Mouse (Mus musculus) layer of hippocampus, adult 2 months (tissue): ENCODE data around the gene Arhgef39. TPM values are rescaled to one million over a fixed set of nuclear protein-coding genes. Genes with fewer than 3 reads are reported as not detected.

Experiments used
- DNase-seq, 2 experiments: peaks; one replicate each; pipeline ENCODE4 v3.0.0; 2022; ENCODE audit warnings: low spot score in 2 of 2
- H3K27ac ChIP-seq: fragments of 200-600 bp; 2 replicates; pipeline ENCODE4 v1.8.1; 2022
- H3K4me3 ChIP-seq: fragments of 200-600 bp; 2 replicates; pipeline ENCODE4 v1.8.1; 2022; ENCODE audit warnings: mild to moderate bottlenecking
- CTCF ChIP-seq: fragments of 200-600 bp; conservative IDR thresholded peaks from 2 replicates; pipeline ENCODE4 v1.8.1; 2022; ENCODE audit warnings: antibody characterized with exemption, mild to moderate bottlenecking, moderate library complexity
- total RNA-seq, 2 experiments: library from RNA; stranded (reverse); gene quantifications; 2 replicates each; pipeline ENCODE4 v1.2.3; 2021

Arhgef39 gene
- total RNA-seq, 2 experiments from 2014 or later = 0.64 to 1.0 TPM

DNA sequence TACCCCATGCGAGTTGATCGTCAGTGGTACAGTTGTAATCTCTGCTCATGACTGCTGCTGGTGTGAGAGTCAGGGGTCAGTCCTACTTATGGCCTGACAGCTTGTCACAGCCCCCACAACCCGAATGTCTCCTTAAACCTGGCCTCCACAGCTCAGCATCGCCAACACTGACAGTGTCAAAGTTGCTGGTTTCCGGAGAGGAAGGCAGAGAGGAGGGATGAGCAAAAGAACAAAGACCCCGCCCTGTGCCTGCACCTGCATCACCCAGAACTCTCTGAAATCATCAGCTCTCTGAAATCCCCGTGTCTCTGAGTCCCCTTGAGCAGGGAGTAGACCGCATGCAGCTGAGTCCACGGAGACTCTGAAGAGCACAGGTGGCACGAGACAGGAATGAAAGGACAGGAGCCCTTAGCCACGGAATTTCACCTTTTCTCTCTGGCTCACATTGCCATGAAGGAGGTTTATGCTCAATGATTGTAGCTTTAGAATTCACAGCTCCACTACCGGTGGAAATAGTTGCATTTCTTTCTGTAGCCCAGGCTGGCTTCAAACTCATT lies 15.9 kb downstream of the Arhgef39 start, which contains the start of gene Sit1:
Gene Sit1, minus strand, starts transcription at position 200 of the 557 bp plus-strand sequence.
- no peak for DNase-seq
- TF ChIP-seq CTCF = no peak
- Histone ChIP-seq H3K4me3 (no peak within 1 kb of the TSS), H3K27ac (no peak within 1 kb of the TSS)

- DNase-seq = no peak
- TF ChIP-seq CTCF = no peak
- Histone ChIP-seq H3K27ac (no peak overlapping the region), H3K4me3 (no peak overlapping the region)
Measured at GRCm38 (mm10) chr4:43482591-43482990, 16.9 kb downstream of the Arhgef39 start.

- no peak for TF ChIP-seq CTCF
- Histone ChIP-seq H3K4me3 (no peak overlapping the region), H3K27ac (no peak overlapping the region)
- DNase-seq = no peak
Measured at GRCm38 (mm10) chr4:43481894-43482456, 17.5 kb downstream of the Arhgef39 start.

DNA sequence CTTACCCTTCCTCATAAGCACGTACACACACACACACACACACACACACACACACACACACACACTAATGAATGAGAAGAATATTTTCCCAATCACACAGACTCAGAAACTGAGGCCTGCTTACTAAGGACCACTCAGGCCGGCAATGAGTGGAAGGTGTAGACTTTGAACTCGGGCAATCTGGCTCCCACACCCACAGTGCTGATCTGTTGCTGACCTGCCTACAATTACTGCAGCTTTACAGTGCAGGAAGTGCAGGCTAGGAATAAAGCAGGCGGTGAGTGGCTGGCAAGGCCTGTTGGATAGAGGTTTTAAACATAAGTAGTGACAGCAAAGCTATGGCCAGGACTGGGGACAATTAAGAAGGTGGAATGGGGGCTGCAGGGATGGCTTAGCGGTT lies 18.5 kb downstream of the Arhgef39 start:
- no peak for TF ChIP-seq CTCF
- Histone ChIP-seq H3K4me3 (no peak overlapping the region), H3K27ac (no peak overlapping the region)
- no peak for DNase-seq

DNA sequence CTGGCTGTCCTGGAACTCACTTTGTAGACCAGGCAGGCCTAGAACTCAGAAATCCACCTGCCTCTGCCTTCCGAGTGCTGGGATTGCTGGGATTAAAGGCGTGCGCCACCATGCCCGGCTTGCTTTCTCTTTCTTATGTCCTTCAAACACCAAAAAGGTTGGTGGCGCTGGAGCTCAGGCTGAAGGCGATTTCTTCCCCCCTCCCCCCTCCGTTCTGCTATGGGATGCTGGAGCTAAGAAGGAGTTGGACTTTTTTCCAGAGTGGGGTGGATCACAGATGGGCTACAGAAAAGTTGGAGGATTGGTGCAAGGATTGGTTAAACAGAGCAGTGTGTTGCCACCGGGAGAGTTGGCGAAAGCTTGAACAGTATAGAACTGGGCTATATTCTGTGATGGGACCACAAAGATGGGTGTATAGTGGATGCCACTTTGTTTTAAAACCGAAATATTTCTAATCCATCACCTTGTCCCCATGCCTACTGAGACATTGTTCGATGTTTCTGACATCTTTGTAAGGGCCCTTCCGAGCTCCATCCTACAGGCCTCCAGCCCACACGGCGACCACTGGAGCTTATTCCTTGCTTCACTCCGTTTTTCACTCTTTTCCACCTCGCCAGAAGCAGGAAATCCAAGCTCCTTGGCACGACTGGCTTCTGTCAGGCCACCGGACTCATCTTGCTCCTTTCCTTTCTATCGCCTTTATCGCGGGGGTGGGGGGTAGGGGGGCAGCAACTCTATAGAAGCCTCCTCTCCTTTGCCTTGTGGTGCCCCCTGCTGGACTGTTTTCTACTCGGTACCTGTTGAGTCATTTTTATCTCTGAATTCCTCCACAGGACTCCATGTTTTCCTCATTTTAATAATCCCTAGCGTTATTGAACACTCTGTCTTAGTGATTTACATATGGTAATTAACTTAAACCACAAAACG lies 20.3 kb downstream of the Arhgef39 start:
- Histone ChIP-seq H3K4me3 (no peak overlapping the region), H3K27ac (no peak overlapping the region; the same call in 1 of the 2 replicates)
- peak in 1 of 2 experiments; percentile 53 for DNase-seq
- TF ChIP-seq CTCF = peak; percentile 71

DNA sequence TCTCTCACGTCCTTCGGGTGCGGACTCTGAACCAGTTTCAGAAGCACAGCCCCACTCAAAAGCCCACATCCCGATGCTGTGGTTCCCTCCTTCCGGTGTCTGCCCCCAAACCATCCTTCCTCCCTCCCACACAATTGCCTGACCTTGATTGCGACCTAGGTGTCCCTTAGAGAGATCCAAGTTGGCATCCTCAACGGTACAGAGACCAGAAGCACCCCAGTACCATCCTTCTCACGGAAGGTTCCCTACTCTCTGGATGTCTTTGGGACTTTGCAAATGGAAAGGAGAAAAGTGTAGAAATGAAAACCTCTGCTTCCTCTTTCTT lies 21.0 kb downstream of the Arhgef39 start:
- no peak for DNase-seq
- Histone ChIP-seq H3K27ac (peak overlapping the region; percentile 83), H3K4me3 (peak overlapping the region; percentile 54)
- no peak for TF ChIP-seq CTCF

- Histone ChIP-seq H3K4me3 (peak overlapping the region; percentile 54), H3K27ac (peak overlapping the region; percentile 83)
- DNase-seq = peak; percentile 87 to 90
- TF ChIP-seq CTCF = peak; percentile 80
Measured at GRCm38 (mm10) chr4:43477857-43478533, 21.5 kb downstream of the Arhgef39 start.

DNA sequence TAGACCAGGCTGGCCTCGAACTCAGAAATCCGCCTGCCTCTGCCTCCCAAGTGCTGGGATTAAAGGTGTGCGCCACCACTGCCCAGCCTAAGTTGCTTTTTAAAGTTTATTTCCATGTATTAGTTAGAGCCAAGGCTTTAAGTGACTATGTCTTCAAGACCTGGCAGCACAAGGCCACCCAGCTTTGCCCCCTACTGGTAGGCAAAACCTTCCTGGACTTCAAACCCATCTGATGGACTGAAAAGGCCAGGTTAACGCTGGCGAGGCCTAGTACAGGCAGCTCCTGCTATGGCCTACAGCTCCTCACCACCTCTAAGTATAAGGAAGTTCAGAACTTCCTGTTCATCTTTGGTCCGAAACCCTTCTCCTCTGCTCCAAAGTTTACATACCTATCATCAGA lies 22.9 kb downstream of the Arhgef39 start:
- Histone ChIP-seq H3K27ac (no peak overlapping the region), H3K4me3 (no peak overlapping the region)
- no peak for DNase-seq
- TF ChIP-seq CTCF = peak; percentile 41

DNA sequence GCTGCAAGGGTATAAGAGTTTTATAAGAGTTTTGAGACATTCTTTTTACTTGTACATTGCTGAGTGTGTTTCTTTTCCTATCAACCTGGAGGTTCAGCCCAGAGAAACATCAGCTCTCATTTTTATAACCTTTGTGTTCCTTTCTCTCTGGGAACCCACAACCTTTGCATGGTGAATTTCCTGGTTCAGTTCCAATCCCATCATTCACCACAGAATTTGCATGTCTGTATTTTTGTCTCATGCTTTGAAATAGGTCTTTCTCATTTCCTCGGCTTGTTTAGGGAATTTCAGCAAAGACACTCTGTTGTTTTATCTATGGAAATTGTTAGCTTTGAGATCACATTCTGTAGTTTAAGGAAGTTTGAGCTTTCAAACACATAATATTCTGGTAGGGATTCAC lies 25.9 kb downstream of the Arhgef39 start:
- no peak for TF ChIP-seq CTCF
- no peak overlapping the region for H3K4me3 ChIP-seq
- H3K27ac ChIP-seq = no peak overlapping the region
- no peak for DNase-seq

- no peak overlapping the region for H3K27ac ChIP-seq
- no peak overlapping the region for H3K4me3 ChIP-seq
- DNase-seq = no peak
- TF ChIP-seq CTCF = no peak
Measured at GRCm38 (mm10) chr4:43470301-43470700, 29.2 kb downstream of the Arhgef39 start.

- Histone ChIP-seq H3K27ac (no peak overlapping the region), H3K4me3 (no peak overlapping the region)
- TF ChIP-seq CTCF = no peak
- DNase-seq = no peak
Measured at GRCm38 (mm10) chr4:43466872-43467271, 32.6 kb downstream of the Arhgef39 start.

DNA sequence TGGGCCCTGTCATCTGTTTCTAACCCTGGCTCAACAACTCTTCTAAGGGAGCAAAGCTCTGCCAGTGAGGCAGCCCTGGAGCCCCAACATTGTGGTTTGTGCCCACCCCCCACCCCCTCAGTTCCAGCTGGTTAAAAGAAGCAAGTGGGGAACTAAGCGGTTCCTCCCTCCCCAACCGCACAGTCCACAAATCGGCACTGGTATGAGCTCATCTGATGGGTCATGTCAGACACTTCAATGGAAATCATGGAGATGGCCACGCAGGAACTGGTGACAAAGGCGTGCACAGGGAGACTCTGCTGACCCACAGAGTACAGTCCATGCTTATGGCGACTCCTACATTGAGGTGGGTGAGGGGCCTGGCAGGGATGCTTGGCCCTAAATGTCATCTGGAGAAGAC lies 33.6 kb downstream of the Arhgef39 start:
- TF ChIP-seq CTCF = no peak

DNA sequence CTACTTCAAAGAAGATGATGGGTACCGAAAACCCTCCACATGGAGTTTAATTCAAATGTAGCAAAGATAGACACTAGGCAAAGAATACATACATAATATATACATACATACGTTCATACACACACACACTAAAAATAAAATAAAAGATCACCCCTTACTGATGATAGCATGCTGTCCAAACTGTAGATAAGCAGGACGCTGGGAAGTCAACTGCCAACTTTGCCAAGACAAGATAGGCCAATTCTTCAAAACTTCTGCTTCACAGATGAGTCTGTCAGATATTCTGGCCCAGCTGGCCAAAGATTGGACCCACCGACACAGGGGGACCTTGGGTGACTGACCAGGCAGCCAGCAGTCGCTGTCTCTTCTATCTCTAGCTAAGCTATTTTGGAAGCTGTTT lies 36.4 kb downstream of the Arhgef39 start:
- no peak for DNase-seq
- no peak for TF ChIP-seq CTCF
- Histone ChIP-seq H3K27ac (no peak overlapping the region), H3K4me3 (no peak overlapping the region)

More for the DNA sequence above, 33.6 kb downstream of the Arhgef39 start:
- no peak overlapping the region for H3K4me3 ChIP-seq
- no peak for DNase-seq
- H3K27ac ChIP-seq = no peak overlapping the region
